Mouse (Mus musculus): ENCODE data around the gene Tmem45a. TPM values are rescaled to one million over a fixed set of nuclear protein-coding genes. Genes with fewer than 3 reads are reported as not detected.

Gene Tmem45a
- polyA plus RNA-seq, 1 experiment from 2014 or later, result 20.1 TPM

DNA sequence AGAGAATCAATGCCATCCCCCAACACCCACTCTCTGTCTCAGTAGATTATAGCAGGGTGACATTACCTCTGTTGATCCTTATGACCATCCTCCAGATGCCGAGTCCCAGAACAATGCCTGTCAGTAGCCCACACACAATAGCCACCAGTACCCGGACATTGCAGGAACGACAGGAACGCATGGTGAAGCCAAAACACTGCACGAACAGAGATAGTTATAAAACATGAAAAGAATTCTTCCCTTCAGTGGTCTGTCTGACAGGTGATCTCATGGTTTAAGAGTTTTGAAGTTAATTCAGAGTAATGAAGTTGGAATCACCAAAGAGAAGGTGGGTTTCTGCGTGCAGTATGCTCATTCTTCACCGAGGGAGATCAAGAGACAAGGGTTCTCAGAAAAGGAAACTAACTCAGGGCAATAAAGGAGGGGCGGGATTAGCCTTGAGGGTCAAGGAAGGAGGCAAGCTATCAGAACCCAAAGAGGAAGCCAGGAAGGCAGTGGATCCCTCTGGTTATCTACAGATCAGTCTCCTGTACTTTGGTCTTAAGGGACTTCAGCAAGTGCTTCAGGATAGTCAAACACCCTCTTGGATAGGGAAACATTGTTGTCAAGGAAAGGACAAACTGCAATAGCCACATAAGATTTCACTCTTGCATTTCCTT lies 90.4 kb downstream of the Tmem45a start, which contains the start of gene Adgrg7:
Gene Adgrg7 (minus strand): TSS at position 375 of the 659 bp plus-strand sequence.
- Histone ChIP-seq H3K4me1 (replicated peaks) (no peaks in the 10 kb centered on the region), H3K4me2 (no peak within 1 kb of the TSS), H3K9me3 (no peaks in the 10 kb centered on the region), H3K9ac (replicated peaks) (no peak within 1 kb of the TSS), H3K36me3 (no peaks in the 10 kb centered on the region), H3K27ac (no peak within 1 kb of the TSS), H3K4me3 (replicated peaks) (no peak within 1 kb of the TSS), H3K27me3 (0 out of 2 replicates have a peak, but pooled peaks cover 2% of the 10 kb centered on the region)
- ATAC-seq (ENCODE audit: insufficient number of reproducible peaks, insufficient read depth, low FRiP score, low TSS enrichment, low read depth), result no peak
- WGBS, result 75% methylated on average over 8 of the region's 8 CpGs

DNA sequence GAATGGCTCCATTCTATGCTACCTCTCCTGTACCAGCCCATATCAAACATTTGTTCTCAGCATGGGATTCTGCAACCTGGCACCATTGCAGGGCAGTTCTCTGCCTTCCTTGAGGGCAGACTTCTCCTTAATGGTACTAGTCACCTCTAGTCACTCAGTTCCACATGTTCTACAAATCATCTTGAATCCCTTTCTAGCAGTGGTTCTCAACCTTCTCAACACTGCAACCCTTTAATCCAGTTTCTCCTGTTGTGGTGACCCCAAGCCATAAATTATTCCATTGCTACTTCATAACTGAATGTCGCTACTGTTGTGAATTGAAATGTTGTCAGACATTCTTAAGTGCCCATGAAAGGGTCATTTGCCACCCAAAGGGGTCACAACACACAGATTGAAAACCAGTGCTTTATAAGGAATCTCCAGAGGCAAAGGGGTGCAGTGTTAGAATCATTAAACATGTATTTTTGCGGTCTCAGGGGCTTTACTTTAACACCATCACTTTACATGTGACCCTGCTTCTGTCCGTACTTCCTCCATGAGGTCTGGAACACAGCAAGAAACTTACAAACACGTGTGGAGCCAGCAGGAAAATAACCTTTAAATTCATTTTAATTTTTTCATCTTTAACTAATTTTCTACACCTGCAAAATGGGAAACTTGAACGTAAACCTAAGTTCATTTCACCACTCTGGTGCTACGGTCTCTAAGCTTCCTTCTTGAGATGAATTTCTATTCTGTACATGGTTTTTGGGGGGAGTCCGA lies 91.4 kb downstream of the Tmem45a start:
- Histone ChIP-seq H3K4me2 (no peak overlapping the region), H3K4me3 (replicated peaks) (no peak overlapping the region), H3K27me3 (0 out of 2 replicates have a peak, but pooled peaks cover 2% of the 10 kb centered on the region), H3K4me1 (replicated peaks) (no peaks in the 10 kb centered on the region), H3K9me3 (no peaks in the 10 kb centered on the region), H3K9ac (replicated peaks) (no peak overlapping the region), H3K36me3 (no peaks in the 10 kb centered on the region), H3K27ac (no peak overlapping the region)
- 72% methylated on average over 7 of the region's 7 CpGs for WGBS
- no peak for ATAC-seq (ENCODE audit: insufficient number of reproducible peaks, insufficient read depth, low FRiP score, low TSS enrichment, low read depth)

DNA sequence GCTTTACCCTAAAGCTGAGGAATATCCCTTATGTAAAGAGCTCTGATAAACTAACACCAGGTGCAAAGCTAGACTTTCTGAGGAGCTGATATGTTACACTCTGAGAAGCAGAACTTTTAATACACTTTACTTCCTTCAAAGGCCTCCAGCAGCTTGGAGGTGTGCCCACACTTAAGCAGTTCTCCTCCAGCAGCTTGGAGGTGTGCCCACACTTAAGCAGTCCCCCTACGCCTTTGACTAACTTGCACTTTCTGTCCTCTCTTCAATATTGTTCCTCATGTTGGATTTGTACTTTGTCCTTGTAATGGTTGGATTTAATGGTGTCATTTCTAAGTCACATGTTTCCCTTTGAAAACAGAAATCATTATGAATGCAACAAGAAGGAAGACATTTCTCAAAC lies 92.2 kb downstream of the Tmem45a start:
- Histone ChIP-seq H3K4me1 (replicated peaks) (no peaks in the 10 kb centered on the region), H3K36me3 (no peaks in the 10 kb centered on the region), H3K9ac (replicated peaks) (no peak overlapping the region), H3K9me3 (no peaks in the 10 kb centered on the region), H3K27me3 (0 out of 2 replicates have a peak, but pooled peaks cover 2% of the 10 kb centered on the region), H3K27ac (no peak overlapping the region), H3K4me3 (replicated peaks) (no peak overlapping the region), H3K4me2 (no peak overlapping the region)
- 88% methylated on average over 1 of the region's 1 CpGs for WGBS
- no peak for ATAC-seq (ENCODE audit: insufficient number of reproducible peaks, insufficient read depth, low FRiP score, low TSS enrichment, low read depth)

DNA sequence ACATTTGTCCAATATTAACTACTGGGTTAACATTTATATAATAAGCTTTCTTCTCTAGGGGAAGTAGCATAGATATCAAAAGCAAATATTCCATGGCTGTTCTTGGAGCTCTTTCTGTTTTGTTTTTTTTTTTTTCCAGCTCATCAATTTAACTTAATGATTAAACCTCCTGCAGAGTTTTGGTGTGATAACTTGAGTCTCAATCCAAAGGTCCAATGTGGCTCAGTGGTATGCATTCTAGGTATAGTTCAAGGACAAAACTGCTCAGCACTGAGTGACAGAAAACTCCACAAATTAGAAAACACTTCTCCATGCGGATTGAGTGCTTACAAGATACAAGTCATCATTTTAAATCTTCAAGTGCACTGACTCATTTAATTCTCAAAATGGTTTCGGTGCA lies 100.0 kb downstream of the Tmem45a start:
- Histone ChIP-seq H3K27ac (no peak overlapping the region), H3K27me3 (no peaks in the 10 kb centered on the region), H3K9me3 (no peaks in the 10 kb centered on the region), H3K4me2 (no peak overlapping the region), H3K4me1 (replicated peaks) (no peaks in the 10 kb centered on the region), H3K36me3 (no peaks in the 10 kb centered on the region), H3K4me3 (replicated peaks) (no peak overlapping the region), H3K9ac (replicated peaks) (no peak overlapping the region)
- no peak for ATAC-seq (ENCODE audit: insufficient number of reproducible peaks, insufficient read depth, low FRiP score, low TSS enrichment, low read depth)
- WGBS, result 88% methylated on average over 2 of the region's 2 CpGs

- Histone ChIP-seq H3K27me3 (peaks cover 6% of the 10 kb centered on the region), H3K4me2 (no peak overlapping the region), H3K36me3 (no peaks in the 10 kb centered on the region), H3K9me3 (no peaks in the 10 kb centered on the region), H3K4me3 (replicated peaks) (no peak overlapping the region), H3K9ac (replicated peaks) (no peak overlapping the region), H3K4me1 (replicated peaks) (no peaks in the 10 kb centered on the region), H3K27ac (no peak overlapping the region)
- no peak for ATAC-seq (ENCODE audit: insufficient number of reproducible peaks, insufficient read depth, low FRiP score, low TSS enrichment, low read depth)
- 50% methylated on average over 10 of the region's 10 CpGs for WGBS
Observed at GRCm38 (mm10) chr16:56771163-56772105, 114.5 kb downstream of the Tmem45a start.

Other genes starting within 250 kb of the Tmem45a start
- gene Tfg, start 168.7 kb downstream of the Tmem45a start, polyA plus RNA-seq (2016; fragmentation: Nextera tagmentation; extraction: Ambion mirVana), result 132 and 137 TPM in 2 replicates
- not detected in 2 replicates for gene Adgrg7, start 90.3 kb downstream of the Tmem45a start, polyA plus RNA-seq (2016; fragmentation: Nextera tagmentation; extraction: Ambion mirVana)
- not detected in 2 replicates for gene Lnp1, start 41.9 kb upstream of the Tmem45a start, polyA plus RNA-seq (2016; fragmentation: Nextera tagmentation; extraction: Ambion mirVana)
- 0.10 TPM in 1 of 2 replicates, not detected in the other for gene Tmem45a2, start 185.2 kb upstream of the Tmem45a start, polyA plus RNA-seq (2016; fragmentation: Nextera tagmentation; extraction: Ambion mirVana)
- 58.4 and 58.8 TPM in 2 replicates for gene Tomm70a, start 235.5 kb upstream of the Tmem45a start, polyA plus RNA-seq (2016; fragmentation: Nextera tagmentation; extraction: Ambion mirVana)